Mouse (Mus musculus): ENCODE measurements around the gene Hexim1. TPM values are rescaled to one million over a fixed set of nuclear protein-coding genes. Genes with fewer than 3 reads are reported as not detected.

Hexim1 gene
- total RNA-seq, 2 experiments from 2014 or later: 49.6 to 50.0 TPM

GRCm38 (mm10) chr11:103142441-103143182 lies 26.6 kb downstream of the Hexim1 start:
- intact Hi-C loops (cut with DNase I): no loop called here
- peak overlapping the region; percentile 98 for H3K27ac ChIP-seq
- TF ChIP-seq CTCF (IDR thresholded peaks at IDR 0.05): no peak; the same call in 1 of the 2 replicates
- DNase-seq (ENCODE audit: extremely low spot score in 1 of 2, low spot score in 2 of 2): peak; percentile 82 to 87
- H3K4me3 ChIP-seq: peak overlapping the region; percentile 44

GRCm38 (mm10) chr11:103144309-103145285 lies 28.6 kb downstream of the Hexim1 start:
- DNase-seq (ENCODE audit: extremely low spot score in 1 of 2, low spot score in 2 of 2): no peak
- TF ChIP-seq CTCF (IDR thresholded peaks at IDR 0.05): no peak
- no peak overlapping the region for H3K27ac ChIP-seq
- no peak overlapping the region for H3K4me3 ChIP-seq
- intact Hi-C loops (cut with DNase I): no loop called here

- DNase-seq (ENCODE audit: extremely low spot score in 1 of 2, low spot score in 2 of 2): no peak
- intact Hi-C loops (cut with DNase I): no loop called here
- H3K4me3 ChIP-seq: no peak overlapping the region
- no peak; the same call in 1 of the 2 replicates for TF ChIP-seq CTCF (IDR thresholded peaks at IDR 0.05)
- H3K27ac ChIP-seq: no peak overlapping the region
Observed at GRCm38 (mm10) chr11:103146386-103146785, 30.4 kb downstream of the Hexim1 start.

GRCm38 (mm10) chr11:103147766-103148165 lies 31.7 kb downstream of the Hexim1 start:
- Histone ChIP-seq H3K4me3 (no peak overlapping the region), H3K27ac (no peak overlapping the region)
- DNase-seq (ENCODE audit: extremely low spot score in 1 of 2, low spot score in 2 of 2): no peak
- TF ChIP-seq CTCF (IDR thresholded peaks at IDR 0.05): no peak
- intact Hi-C loops (cut with DNase I): no loop called here

- Histone ChIP-seq H3K27ac (no peak overlapping the region), H3K4me3 (no peak overlapping the region)
- intact Hi-C loops (cut with DNase I): loop anchor here (10.0 kb wide), 1 partner anchor 245 kb away; the partner anchor contains the start of gene Gfap
- DNase-seq (ENCODE audit: extremely low spot score in 1 of 2, low spot score in 2 of 2): no peak
- no peak for TF ChIP-seq CTCF (IDR thresholded peaks at IDR 0.05)
Observed at GRCm38 (mm10) chr11:103149771-103150170, 33.7 kb downstream of the Hexim1 start.

- DNase-seq (ENCODE audit: extremely low spot score in 1 of 2, low spot score in 2 of 2): peak; percentile 91 to 95
- Histone ChIP-seq H3K4me3 (0 out of 2 replicates have a peak overlapping the region, but pooled peaks have one; percentile 1), H3K27ac (peak overlapping the region; percentile 61; the same call in 1 of the 2 replicates)
- intact Hi-C loops (cut with DNase I): loop anchor here (1.0 to 10.0 kb wide), 3 partner anchors 42 to 254 kb away; partner anchors contain the start of gene Gfap
- peak; percentile 95 for TF ChIP-seq CTCF (IDR thresholded peaks at IDR 0.05)
Observed at GRCm38 (mm10) chr11:103158621-103159478, 42.8 kb downstream of the Hexim1 start.

GRCm38 (mm10) chr11:103160738-103161137 lies 44.7 kb downstream of the Hexim1 start:
- intact Hi-C loops (cut with DNase I): loop anchor here (10.0 kb wide), 1 partner anchor 394 kb away; no protein-coding TSS in a partner anchor

GRCm38 (mm10) chr11:103161449-103161848 lies 45.4 kb downstream of the Hexim1 start:
- DNase-seq (ENCODE audit: extremely low spot score in 1 of 2, low spot score in 2 of 2): no peak
- H3K27ac ChIP-seq: no peak overlapping the region
- TF ChIP-seq CTCF (IDR thresholded peaks at IDR 0.05): no peak; the same call in 1 of the 2 replicates
- no peak overlapping the region for H3K4me3 ChIP-seq
- intact Hi-C loops (cut with DNase I): loop anchor here (10.0 kb wide), 1 partner anchor 393 kb away; no protein-coding TSS in a partner anchor

More at GRCm38 (mm10) chr11:103160738-103161137, 44.7 kb downstream of the Hexim1 start:
- no peak for DNase-seq (ENCODE audit: extremely low spot score in 1 of 2, low spot score in 2 of 2)
- Histone ChIP-seq H3K27ac (no peak overlapping the region), H3K4me3 (no peak overlapping the region)
- TF ChIP-seq CTCF (IDR thresholded peaks at IDR 0.05): no peak

GRCm38 (mm10) chr11:103162132-103162531 lies 46.1 kb downstream of the Hexim1 start:
- DNase-seq (ENCODE audit: extremely low spot score in 1 of 2, low spot score in 2 of 2): no peak
- no peak overlapping the region for H3K4me3 ChIP-seq
- no peak overlapping the region for H3K27ac ChIP-seq
- intact Hi-C loops (cut with DNase I): loop anchor here (10.0 kb wide), 1 partner anchor 393 kb away; no protein-coding TSS in a partner anchor
- peak; percentile 51 for TF ChIP-seq CTCF (IDR thresholded peaks at IDR 0.05)

GRCm38 (mm10) chr11:103164391-103164790 lies 48.4 kb downstream of the Hexim1 start:
- no peak for TF ChIP-seq CTCF (IDR thresholded peaks at IDR 0.05)
- Histone ChIP-seq H3K4me3 (no peak overlapping the region), H3K27ac (no peak overlapping the region)
- intact Hi-C loops (cut with DNase I): loop anchor here (10.0 kb wide), 1 partner anchor 390 kb away; no protein-coding TSS in a partner anchor
- no peak for DNase-seq (ENCODE audit: extremely low spot score in 1 of 2, low spot score in 2 of 2)
